Mouse (Mus musculus): Measurements from ENCODE around the gene Lrrfip1. TPM values are rescaled to one million over a fixed set of nuclear protein-coding genes. Genes with fewer than 3 reads are reported as not detected.

The Lrrfip1 gene
- total RNA-seq, 2 experiments from 2014 or later, result 71.4 to 75.1 TPM

GRCm38 (mm10) chr1:90969881-90970390, 28.6 kb upstream of the Lrrfip1 start:
- no peak for DNase-seq (ENCODE audit: extremely low spot score in 1 of 2, low spot score in 2 of 2)
- no peak for TF ChIP-seq CTCF (IDR thresholded peaks at IDR 0.05)
- Histone ChIP-seq H3K4me3 (no peak overlapping the region), H3K27ac (no peak overlapping the region)
- intact Hi-C loops (cut with DNase I), result loop anchor here (5.0 to 10.0 kb wide), 2 partner anchors 67 to 245 kb away; no protein-coding TSS in a partner anchor

- DNase-seq (ENCODE audit: extremely low spot score in 1 of 2, low spot score in 2 of 2), result peak; percentile 90 to 98
- Histone ChIP-seq H3K27ac (no peak overlapping the region), H3K4me3 (no peak overlapping the region)
- no peak; the same call in none of the 2 replicates for TF ChIP-seq CTCF (IDR thresholded peaks at IDR 0.05)
- intact Hi-C loops (cut with DNase I), result loop anchor here (1.0 to 10.0 kb wide), 4 partner anchors 64 to 266 kb away; no protein-coding TSS in a partner anchor
Observed at GRCm38 (mm10) chr1:90972911-90973573, 25.5 kb upstream of the Lrrfip1 start.

GRCm38 (mm10) chr1:90973574-90973911, 25.0 kb upstream of the Lrrfip1 start:
- no peak for TF ChIP-seq CTCF (IDR thresholded peaks at IDR 0.05)
- Histone ChIP-seq H3K27ac (no peak overlapping the region), H3K4me3 (no peak overlapping the region)
- DNase-seq (ENCODE audit: extremely low spot score in 1 of 2, low spot score in 2 of 2), result no peak
- intact Hi-C loops (cut with DNase I), result loop anchor here (1.0 to 10.0 kb wide), 4 partner anchors 64 to 265 kb away; no protein-coding TSS in a partner anchor

GRCm38 (mm10) chr1:90974906-90975649, 23.5 kb upstream of the Lrrfip1 start:
- Histone ChIP-seq H3K4me3 (no peak overlapping the region), H3K27ac (peak overlapping the region; percentile 45)
- intact Hi-C loops (cut with DNase I), result loop anchor here (2.0 to 10.0 kb wide), 4 partner anchors 48 to 240 kb away; no protein-coding TSS in a partner anchor
- peak; percentile 59 to 67 for DNase-seq (ENCODE audit: extremely low spot score in 1 of 2, low spot score in 2 of 2)
- TF ChIP-seq CTCF (IDR thresholded peaks at IDR 0.05), result no peak

- Histone ChIP-seq H3K4me3 (no peak overlapping the region), H3K27ac (peak overlapping the region; percentile 45)
- TF ChIP-seq CTCF (IDR thresholded peaks at IDR 0.05), result no peak
- no peak for DNase-seq (ENCODE audit: extremely low spot score in 1 of 2, low spot score in 2 of 2)
- intact Hi-C loops (cut with DNase I), result loop anchor here (2.0 to 10.0 kb wide), 3 partner anchors 47 to 239 kb away; no protein-coding TSS in a partner anchor
Observed at GRCm38 (mm10) chr1:90975960-90976359, 22.6 kb upstream of the Lrrfip1 start.

GRCm38 (mm10) chr1:90980638-90981330, 17.8 kb upstream of the Lrrfip1 start:
- intact Hi-C loops (cut with DNase I), result loop anchor here (2.0 kb wide), 1 partner anchor 18 kb away; the partner anchor contains the start of gene Lrrfip1
- peak in 1 of 2 experiments; percentile 9 for DNase-seq (ENCODE audit: extremely low spot score in 1 of 2, low spot score in 2 of 2)
- Histone ChIP-seq H3K27ac (peak overlapping the region; percentile 63; the same call in 1 of the 2 replicates), H3K4me3 (no peak overlapping the region)
- TF ChIP-seq CTCF (IDR thresholded peaks at IDR 0.05), result no peak

- H3K27ac ChIP-seq, result no peak overlapping the region
- intact Hi-C loops (cut with DNase I), result loop anchor here (2.0 kb wide), 1 partner anchor 17 kb away; the partner anchor contains the start of gene Lrrfip1
- no peak for TF ChIP-seq CTCF (IDR thresholded peaks at IDR 0.05)
- peak in 1 of 2 experiments; percentile 2 for DNase-seq (ENCODE audit: extremely low spot score in 1 of 2, low spot score in 2 of 2)
- no peak overlapping the region for H3K4me3 ChIP-seq
Observed at GRCm38 (mm10) chr1:90981346-90981745, 17.2 kb upstream of the Lrrfip1 start.

GRCm38 (mm10) chr1:90995916-90996315, 2.6 kb upstream of the Lrrfip1 start:
- intact Hi-C loops (cut with DNase I), result no loop called here
- Histone ChIP-seq H3K27ac (no peak overlapping the region), H3K4me3 (no peak overlapping the region)
- DNase-seq (ENCODE audit: extremely low spot score in 1 of 2, low spot score in 2 of 2), result no peak
- TF ChIP-seq CTCF (IDR thresholded peaks at IDR 0.05), result no peak

GRCm38 (mm10) chr1:90997136-90997535, 1.4 kb upstream of the Lrrfip1 start:
- H3K4me3 ChIP-seq, result no peak overlapping the region
- no peak overlapping the region for H3K27ac ChIP-seq
- intact Hi-C loops (cut with DNase I), result no loop called here
- no peak for TF ChIP-seq CTCF (IDR thresholded peaks at IDR 0.05)
- no peak for DNase-seq (ENCODE audit: extremely low spot score in 1 of 2, low spot score in 2 of 2)

- H3K27ac ChIP-seq, result no peak overlapping the region
- H3K4me3 ChIP-seq, result peak overlapping the region; percentile 92
- DNase-seq (ENCODE audit: extremely low spot score in 1 of 2, low spot score in 2 of 2), result no peak
- intact Hi-C loops (cut with DNase I), result loop anchor here (2.0 kb wide), 1 partner anchor 17 kb away; no protein-coding TSS in a partner anchor
- TF ChIP-seq CTCF (IDR thresholded peaks at IDR 0.05), result no peak
Observed at GRCm38 (mm10) chr1:90997641-90998040, 896 bp upstream of the Lrrfip1 start.

- Histone ChIP-seq H3K27ac (peak overlapping the region; percentile 89), H3K4me3 (peak overlapping the region; percentile 92)
- no peak for DNase-seq (ENCODE audit: extremely low spot score in 1 of 2, low spot score in 2 of 2)
- intact Hi-C loops (cut with DNase I), result loop anchor here (2.0 kb wide), 1 partner anchor 18 kb away; no protein-coding TSS in a partner anchor
- no peak for TF ChIP-seq CTCF (IDR thresholded peaks at IDR 0.05)
Observed at GRCm38 (mm10) chr1:90998891-90999611, 514 bp downstream of the Lrrfip1 start.
